Mouse (Mus musculus) heart, embryonic 14.5 days (tissue): ENCODE measurements around the gene Kat8. TPM values are rescaled to one million over a fixed set of nuclear protein-coding genes. Genes with fewer than 3 reads are reported as not detected.

Experiments
- ATAC-seq: fragments of 200-750 bp; cut with Nextera tagmentation; 2 replicates; pipeline ENCODE4 v1.8.0; 2017; ENCODE audit warnings: low read depth, moderate TSS enrichment; ENCODE audit not compliant: insufficient number of reproducible peaks, insufficient read depth, low FRiP score
- H3K27ac ChIP-seq, 2 experiments: fragments of 200-500 bp in 1 of 2; fragments of 300-500 bp in 1 of 2; sonication (generic) in 1 of 2; replicated peaks in 1 of 2; 2 replicates each; pipeline ENCODE4 v1.5.1; 2012 to 2014; ENCODE audit warnings: low read depth in 2 of 2, low read length in 2 of 2, control low read depth in 1 of 2, mild to moderate bottlenecking in 1 of 2, mixed read lengths in 1 of 2; ENCODE audit not compliant: control insufficient read depth in 1 of 2, insufficient read depth in 1 of 2
- H3K27me3 ChIP-seq: fragments of 300-500 bp; sonication (generic); 2 replicates; pipeline ENCODE4 v1.6.1; 2014; ENCODE audit warnings: mild to moderate bottlenecking, low read length, control low read depth; ENCODE audit not compliant: control insufficient read depth, insufficient read depth
- H3K36me3 ChIP-seq: fragments of 300-500 bp; sonication (generic); 2 replicates; pipeline ENCODE4 v1.6.1; 2014; ENCODE audit warnings: mild to moderate bottlenecking, control low read depth, low read length, mixed read lengths; ENCODE audit not compliant: control insufficient read depth, insufficient read depth
- H3K4me1 ChIP-seq, 2 experiments: fragments of 200-500 bp in 1 of 2; fragments of 300-500 bp in 1 of 2; sonication (generic) in 1 of 2; 2 replicates each; pipeline ENCODE4 v1.6.1; 2012 to 2014; ENCODE audit warnings: low read length in 2 of 2, control low read depth in 1 of 2, mixed read lengths in 1 of 2; ENCODE audit not compliant: control insufficient read depth in 2 of 2, insufficient read depth in 2 of 2
- H3K4me2 ChIP-seq: fragments of 300-500 bp; sonication (generic); 2 replicates; pipeline ENCODE4 v1.6.1; 2014; ENCODE audit warnings: mild to moderate bottlenecking, low read length
- H3K4me3 ChIP-seq, 2 experiments: fragments of 200-500 bp in 1 of 2; fragments of 300-500 bp in 1 of 2; sonication (generic) in 1 of 2; 2 replicates each; pipeline ENCODE4 v1.5.1; 2012 to 2014; ENCODE audit warnings: low read length in 2 of 2, mild to moderate bottlenecking in 2 of 2, control low read depth in 1 of 2, low read depth in 1 of 2, moderate library complexity in 1 of 2; ENCODE audit not compliant: control insufficient read depth in 1 of 2, insufficient read depth in 1 of 2
- H3K9ac ChIP-seq: fragments of 300-500 bp; sonication (generic); 2 replicates; pipeline ENCODE4 v1.6.1; 2014; ENCODE audit warnings: mild to moderate bottlenecking, low read length
- H3K9me3 ChIP-seq: fragments of 300-500 bp; sonication (generic); 2 replicates; pipeline ENCODE4 v1.6.1; 2016; ENCODE audit warnings: low read length, control low read depth; ENCODE audit not compliant: control insufficient read depth
- WGBS: fragments of 180-500 bp; shearing (Covaris S2); extraction: QIAGEN DNeasy Blood & Tissue Kit; methylation state at CpG from one replicate; pipeline ENCODE4 v1.1.7; 2014; 5-methylcytosine and 5-hydroxymethylcytosine counted together
- polyA plus RNA-seq: library from polyadenylated mRNA; unstranded; fragments of >200 nt; fragmentation: Nextera tagmentation; extraction: Ambion mirVana; gene quantifications from 2 replicates; pipeline ENCODE4 v1.2.1, GENCODE M21; 2014

The Kat8 gene
- polyA plus RNA-seq, 1 experiment from 2014 or later: 28.7 TPM

- no peaks in the 10 kb centered on the region for H3K27me3 ChIP-seq
- no peak overlapping the region for H3K4me2 ChIP-seq
- no peak overlapping the region for H3K4me3 ChIP-seq
- H3K9me3 ChIP-seq: no peaks in the 10 kb centered on the region
- ATAC-seq: no peak
- WGBS: 34% methylated on average over 10 of the region's 10 CpGs
- peaks cover 6 to 7% of the 10 kb centered on the region in 2 experiments; a peak in 3 of 4 replicates for H3K4me1 ChIP-seq
- H3K27ac ChIP-seq: no peak overlapping the region
- peaks cover 6% of the 10 kb centered on the region for H3K36me3 ChIP-seq
- no peak overlapping the region for H3K9ac ChIP-seq
Observed at GRCm38 (mm10) chr7:127898179-127898956, 13.9 kb upstream of the Kat8 start.

- no peak for ATAC-seq
- Histone ChIP-seq H3K9ac (no peak overlapping the region), H3K9me3 (no peaks in the 10 kb centered on the region), H3K4me1 (peaks cover 5 to 6% of the 10 kb centered on the region in 2 experiments; a peak in 3 of 4 replicates), H3K27me3 (no peaks in the 10 kb centered on the region), H3K36me3 (no peaks in the 10 kb centered on the region), H3K27ac (no peak overlapping the region), H3K4me2 (no peak overlapping the region), H3K4me3 (no peak overlapping the region)
- 38% methylated on average over 7 of the region's 7 CpGs for WGBS
Observed at GRCm38 (mm10) chr7:127899997-127900396, 12.3 kb upstream of the Kat8 start.

- Histone ChIP-seq H3K4me3 (no peak overlapping the region), H3K4me1 (peaks cover 5 to 6% of the 10 kb centered on the region in 2 experiments; a peak in 3 of 4 replicates), H3K9me3 (no peaks in the 10 kb centered on the region), H3K9ac (no peak overlapping the region), H3K4me2 (no peak overlapping the region), H3K27ac (no peak overlapping the region), H3K27me3 (no peaks in the 10 kb centered on the region), H3K36me3 (peaks cover 17% of the 10 kb centered on the region)
- ATAC-seq: no peak
- WGBS: 74% methylated on average over 2 of the region's 2 CpGs
Observed at GRCm38 (mm10) chr7:127901772-127902171, 10.5 kb upstream of the Kat8 start.

GRCm38 (mm10) chr7:127903971-127904796 is 8.1 kb upstream of the Kat8 start, which contains the start of gene Bckdk:
TSS of gene Bckdk (plus strand) at chr7:127904082.
- H3K27me3 ChIP-seq: no peaks in the 10 kb centered on the region
- peak; percentile 78 for ATAC-seq
- 9% methylated on average over 38 of the region's 38 CpGs for WGBS

GRCm38 (mm10) chr7:127907939-127908338 is 4.4 kb upstream of the Kat8 start:
- H3K27ac ChIP-seq: no peak overlapping the region
- H3K4me1 ChIP-seq: peaks cover 7 to 10% of the 10 kb centered on the region in 2 experiments
- H3K36me3 ChIP-seq: peaks cover 51% of the 10 kb centered on the region
- WGBS: 93% methylated on average over 12 of the region's 12 CpGs
- H3K27me3 ChIP-seq: no peaks in the 10 kb centered on the region
- no peak for ATAC-seq
- H3K9me3 ChIP-seq: no peaks in the 10 kb centered on the region
- no peak overlapping the region for H3K9ac ChIP-seq
- H3K4me2 ChIP-seq: no peak overlapping the region
- no peak overlapping the region for H3K4me3 ChIP-seq

More at GRCm38 (mm10) chr7:127903971-127904796, 8.1 kb upstream of the Kat8 start, which contains the start of gene Bckdk:
- peak within 1 kb of the TSS; percentile 59 to 94 for H3K4me3 ChIP-seq
- H3K27ac ChIP-seq: peak within 1 kb of the TSS; percentile 79 to 84
- H3K4me2 ChIP-seq: peak within 1 kb of the TSS; percentile 93
- peaks cover 5 to 6% of the 10 kb centered on the region in 2 experiments; a peak in 3 of 4 replicates for H3K4me1 ChIP-seq
- H3K9ac ChIP-seq: peak within 1 kb of the TSS; percentile 79
- H3K9me3 ChIP-seq: no peaks in the 10 kb centered on the region
- peaks cover 41% of the 10 kb centered on the region for H3K36me3 ChIP-seq

GRCm38 (mm10) chr7:127908656-127909055 is 3.7 kb upstream of the Kat8 start:
- Histone ChIP-seq H3K27me3 (no peaks in the 10 kb centered on the region), H3K36me3 (peaks cover 51% of the 10 kb centered on the region), H3K4me2 (no peak overlapping the region), H3K4me1 (peaks cover 7 to 14% of the 10 kb centered on the region in 2 experiments), H3K9ac (no peak overlapping the region), H3K4me3 (no peak overlapping the region), H3K9me3 (no peaks in the 10 kb centered on the region), H3K27ac (no peak overlapping the region)
- 84% methylated on average over 4 of the region's 4 CpGs for WGBS
- ATAC-seq: no peak

- Histone ChIP-seq H3K27me3 (no peaks in the 10 kb centered on the region), H3K4me2 (peak overlapping the region; percentile 91), H3K9me3 (no peaks in the 10 kb centered on the region), H3K36me3 (peaks cover 49% of the 10 kb centered on the region), H3K4me3 (peak overlapping the region; percentile 66 to 100), H3K27ac (peak overlapping the region in 1 of 2 experiments; percentile 80; a peak in 1 of 4 replicates), H3K9ac (peak overlapping the region; percentile 89), H3K4me1 (peaks cover 2 to 8% of the 10 kb centered on the region in 2 experiments; a peak in 3 of 4 replicates)
- 15% methylated on average over 4 of the region's 4 CpGs for WGBS
- no peak for ATAC-seq
Observed at GRCm38 (mm10) chr7:127912938-127913337, 622 bp downstream of the Kat8 start.
